Mouse (Mus musculus) cerebellum, adult 2 months (tissue): Measurements from ENCODE around the gene Ncor2. TPM values are rescaled to one million over a fixed set of nuclear protein-coding genes. Genes with fewer than 3 reads are reported as not detected.
A peak's percentile ranks its signal among the peaks of the same experiment; 100 is the strongest.
"Not testable (repeated sequence)": the region's sequence is repeated elsewhere in the genome, so short reads cannot be mapped to it uniquely, and the experiment has no call there.

Source experiments
- DNase-seq, 2 experiments: peaks; one replicate each; pipeline ENCODE4 v3.0.0; 2021
- H3K27ac ChIP-seq: fragments of 200-500 bp; 2 replicates; pipeline ENCODE4 v1.5.1; 2012; ENCODE audit warnings: low read length, control low read depth, inconsistent platforms; ENCODE audit not compliant: insufficient read depth
- H3K27me3 ChIP-seq: fragments of 200-500 bp; 2 replicates; pipeline ENCODE4 v1.6.1; 2012; ENCODE audit warnings: inconsistent platforms, mild to moderate bottlenecking, low read length, moderate library complexity; ENCODE audit not compliant: control insufficient read depth, insufficient read depth
- H3K4me1 ChIP-seq: fragments of 200-500 bp; 2 replicates; pipeline ENCODE4 v1.6.1; 2011; ENCODE audit warnings: low read length; ENCODE audit not compliant: control insufficient read depth, insufficient read depth
- H3K4me3 ChIP-seq: fragments of 200-500 bp; replicated peaks from 2 replicates; pipeline ENCODE3; 2011; ENCODE audit warnings: mild to moderate bottlenecking, low read depth, low read length, control low read depth; ENCODE audit not compliant: insufficient read depth
- CTCF ChIP-seq: fragments of 200-500 bp; IDR thresholded peaks from 2 replicates; pipeline ENCODE4 v1.5.1; 2011; ENCODE audit warnings: low read depth, mild to moderate bottlenecking, control low read depth, low read length, moderate library complexity, borderline replicate concordance; ENCODE audit not compliant: insufficient read depth
- POLR2A ChIP-seq: fragments of 200-500 bp; IDR thresholded peaks from 2 replicates; pipeline ENCODE4 v1.6.1; 2011; ENCODE audit warnings: low read length, control low read depth, borderline replicate concordance; ENCODE audit not compliant: insufficient read depth
- WGBS: fragments of 180-500 bp; shearing (Covaris S2); methylation state at CpG from one replicate; pipeline ENCODE4 v1.1.7; 2018; 5-methylcytosine and 5-hydroxymethylcytosine counted together
- polyA plus RNA-seq: library from polyadenylated mRNA; depleted of rRNA; stranded (reverse); fragments of >200 nt; gene quantifications from 2 replicates; pipeline ENCODE4 v1.2.3, GENCODE M21; 2012

Gene Ncor2
- polyA plus RNA-seq, 1 experiment: 93.2 TPM

DNA sequence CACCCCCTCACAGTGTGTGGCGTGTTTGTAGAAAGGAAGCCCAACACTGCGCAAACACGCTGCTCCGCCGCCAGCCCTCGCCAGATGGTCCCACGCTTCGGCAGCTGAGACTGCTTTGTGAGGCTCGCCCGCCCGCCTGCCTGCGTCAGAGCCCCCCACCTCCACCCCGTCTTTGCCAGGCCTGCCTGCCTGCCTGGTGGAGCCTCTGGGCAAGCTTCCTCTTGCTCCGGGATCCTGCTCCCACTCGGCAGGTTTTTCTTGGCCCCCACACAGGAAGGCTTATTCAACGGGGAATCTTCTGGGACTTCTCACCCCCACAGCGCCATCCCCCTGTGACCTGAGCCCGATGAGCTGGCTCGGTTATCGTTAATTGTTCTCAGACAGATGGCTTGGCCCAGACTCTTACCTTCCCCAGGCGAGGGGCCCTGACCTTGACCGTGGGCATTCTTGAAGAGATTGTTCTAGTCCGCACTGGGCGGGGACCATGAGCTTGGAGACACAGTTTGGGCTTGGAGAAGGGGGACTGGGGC, 37.0 kb upstream of the Ncor2 start:
- 3% methylated on average over 24 of the region's 24 CpGs for WGBS

DNA sequence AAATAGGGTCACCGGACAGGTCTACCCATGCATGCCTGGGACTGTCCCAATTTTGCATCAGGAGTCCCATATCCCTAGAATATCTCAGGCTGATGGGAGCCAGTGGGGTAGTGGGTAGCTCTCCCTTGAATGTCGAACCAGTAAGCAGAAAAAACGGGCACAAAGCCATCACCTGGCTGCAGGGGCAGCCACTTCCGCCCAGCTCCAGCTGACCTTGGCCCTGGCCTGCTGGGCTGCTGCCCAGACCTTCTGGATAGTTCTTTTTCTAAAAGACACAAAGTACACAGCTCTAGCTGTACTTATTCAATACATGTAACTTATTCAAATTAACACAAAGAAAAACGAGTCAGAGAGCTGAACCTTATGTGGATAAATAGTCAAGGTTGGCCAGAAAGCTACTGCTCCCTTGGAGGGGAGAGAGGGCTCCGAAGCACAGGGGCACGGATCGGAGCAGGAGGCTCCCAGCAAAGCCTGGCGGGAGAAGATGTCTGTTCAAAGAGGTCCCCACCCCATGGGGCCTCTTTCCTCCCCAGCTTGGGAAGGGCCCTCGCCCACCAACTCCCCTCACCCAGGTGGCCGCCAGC, 36.4 kb upstream of the Ncor2 start:
- WGBS: 6% methylated on average over 10 of the region's 11 CpGs
- H3K27ac ChIP-seq: peak overlapping the region; percentile 87
- no peaks in the 10 kb centered on the region for H3K27me3 ChIP-seq
- peak; percentile 69 to 76 for DNase-seq
- H3K4me3 ChIP-seq: no peak overlapping the region
- peaks cover 20% of the 10 kb centered on the region for H3K4me1 ChIP-seq
- TF ChIP-seq POLR2A (no peak), CTCF (no peak)

More for the DNA sequence above, 37.0 kb upstream of the Ncor2 start:
- Histone ChIP-seq H3K4me3 (peak overlapping the region; percentile 0), H3K27me3 (no peaks in the 10 kb centered on the region), H3K27ac (peak overlapping the region; percentile 87), H3K4me1 (peaks cover 20% of the 10 kb centered on the region)
- TF ChIP-seq CTCF: no peak
- peak; percentile 90 to 91 for DNase-seq

DNA sequence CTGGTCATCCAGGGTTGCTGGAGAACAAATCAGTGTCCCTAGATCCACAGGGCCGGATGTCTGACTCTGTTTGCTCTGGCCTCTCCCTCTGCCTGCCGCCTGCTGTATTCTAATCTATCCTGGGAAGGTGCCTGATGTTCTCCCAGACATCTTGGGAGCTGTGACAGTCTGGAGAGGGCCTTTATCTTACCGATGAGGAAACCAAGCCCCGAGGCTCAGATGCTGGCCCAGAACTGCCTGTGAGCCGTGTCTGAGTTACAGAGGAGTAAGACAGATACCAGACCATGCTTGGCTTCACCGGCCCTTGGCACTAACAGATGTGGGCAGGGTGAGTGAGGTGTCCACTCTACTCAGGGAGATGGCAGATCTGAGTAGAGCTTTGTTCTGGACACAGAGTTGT, 35.0 kb upstream of the Ncor2 start:
- no peak overlapping the region for H3K4me3 ChIP-seq
- peaks cover 20% of the 10 kb centered on the region for H3K4me1 ChIP-seq
- no peak for DNase-seq
- WGBS: 91% methylated on average over 6 of the region's 6 CpGs
- no peak overlapping the region for H3K27ac ChIP-seq
- H3K27me3 ChIP-seq: no peaks in the 10 kb centered on the region
- no peak for TF ChIP-seq CTCF
- no peak for TF ChIP-seq POLR2A

DNA sequence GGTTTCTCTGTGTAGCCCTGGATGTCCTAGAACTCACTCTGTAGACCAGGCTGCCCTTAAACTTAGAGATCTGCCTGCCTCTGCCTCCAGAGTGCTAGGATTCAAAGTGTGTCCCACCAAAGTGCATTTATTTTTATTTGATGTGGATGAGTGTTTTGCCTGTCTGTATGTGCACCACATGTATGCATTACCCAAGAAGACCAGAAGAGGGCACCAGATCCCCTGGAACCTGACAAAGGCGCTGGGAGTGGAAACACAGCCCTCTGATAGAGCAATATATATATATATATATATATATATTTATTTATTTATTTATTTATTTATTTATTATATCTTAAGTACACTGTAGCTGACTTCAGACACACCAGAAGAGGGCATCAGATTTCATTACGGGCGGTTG, 25.9 kb upstream of the Ncor2 start:
- H3K27me3 ChIP-seq, H3K4me3 ChIP-seq, H3K27ac ChIP-seq, DNase-seq: not testable (repeated sequence)
- over 99% methylated on average over 3 of the region's 3 CpGs for WGBS
- peaks cover 26% of the 10 kb centered on the region for H3K4me1 ChIP-seq
- peak; percentile 18; the same call in 1 of the 2 replicates for TF ChIP-seq CTCF

DNA sequence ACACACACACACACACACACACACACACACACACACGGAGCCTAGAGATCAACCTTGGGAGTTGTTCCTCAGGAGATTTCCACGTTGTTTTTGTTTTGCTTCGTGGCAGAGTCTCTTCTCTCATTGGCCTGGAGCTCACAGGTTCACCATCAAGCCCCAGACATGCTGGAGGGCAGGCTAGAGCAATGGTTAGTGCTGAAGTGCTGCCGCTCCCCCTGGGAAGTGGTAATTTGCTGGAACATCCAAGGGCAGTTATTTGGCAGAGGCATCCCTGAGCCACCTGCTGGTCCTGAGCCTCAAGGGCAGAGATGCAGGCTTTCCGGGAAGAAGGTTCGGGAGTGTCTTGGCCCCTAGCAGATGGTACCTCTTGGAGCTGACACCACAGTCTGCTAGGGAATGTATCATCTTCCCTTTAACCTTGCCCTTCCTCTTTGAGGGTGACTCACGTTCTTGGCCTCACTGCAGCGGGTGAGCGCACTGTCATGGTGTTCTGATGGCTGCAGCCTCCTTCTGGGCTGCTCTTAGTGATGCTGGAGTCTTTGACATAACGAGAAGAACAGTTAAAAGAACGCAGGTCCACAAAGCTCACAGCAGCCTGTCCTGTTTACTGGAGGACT, 25.3 kb upstream of the Ncor2 start:
- peaks cover 26% of the 10 kb centered on the region for H3K4me1 ChIP-seq
- peak in 1 of 2 experiments; percentile 33 for DNase-seq
- 45% methylated on average over 11 of the region's 11 CpGs for WGBS
- no peak overlapping the region for H3K4me3 ChIP-seq
- H3K27ac ChIP-seq: no peak overlapping the region
- TF ChIP-seq CTCF (no peak), POLR2A (no peak)
- H3K27me3 ChIP-seq: no peaks in the 10 kb centered on the region

DNA sequence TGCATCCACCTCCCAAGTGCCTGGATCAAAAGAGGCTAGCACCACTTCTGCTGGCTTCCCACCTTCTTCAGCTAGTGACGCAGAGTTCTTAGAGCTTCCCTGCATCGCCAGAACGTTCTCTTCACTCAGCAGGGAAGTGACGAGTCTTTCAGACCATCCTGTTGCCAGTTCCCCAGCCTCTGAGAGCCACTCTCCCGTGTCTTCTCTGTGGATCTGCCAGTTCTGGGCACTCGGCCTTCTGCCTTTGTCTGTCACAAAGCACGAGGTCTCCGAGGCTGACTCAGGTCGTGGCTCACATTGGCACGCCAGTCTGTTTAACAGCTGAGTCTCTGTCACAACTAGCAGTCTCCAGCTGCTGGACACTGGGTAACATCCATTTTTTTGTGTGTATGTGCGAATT, 24.7 kb upstream of the Ncor2 start:
- H3K27ac ChIP-seq: no peak overlapping the region; the same call in 1 of the 2 replicates
- WGBS: 16% methylated on average over 11 of the region's 11 CpGs
- peak; percentile 59 to 70 for DNase-seq
- TF ChIP-seq CTCF: no peak
- TF ChIP-seq POLR2A: no peak
- peaks cover 26% of the 10 kb centered on the region for H3K4me1 ChIP-seq
- no peak overlapping the region for H3K4me3 ChIP-seq
- no peaks in the 10 kb centered on the region for H3K27me3 ChIP-seq

DNA sequence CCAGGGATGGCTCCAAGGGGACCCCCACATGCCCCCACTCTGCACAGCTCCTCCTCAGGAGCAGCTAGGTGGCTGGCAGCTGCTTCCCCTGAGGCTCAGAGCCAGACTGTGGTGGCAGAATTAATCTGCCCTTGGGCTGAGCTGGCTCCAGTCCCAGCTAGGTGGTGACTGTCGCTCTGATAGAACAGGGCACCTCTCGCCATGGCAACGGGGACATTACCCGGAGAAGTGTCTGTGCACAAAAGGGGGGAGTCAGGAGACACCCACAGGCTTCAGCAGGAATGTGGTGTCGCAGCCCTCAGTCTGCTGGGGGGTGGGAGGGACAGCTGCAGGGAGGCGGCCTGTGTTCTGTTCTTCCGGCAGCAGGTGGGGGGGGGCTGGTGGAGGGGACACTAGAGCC, 24.1 kb upstream of the Ncor2 start:
- WGBS: 17% methylated on average over 7 of the region's 7 CpGs
- Histone ChIP-seq H3K27ac (no peak overlapping the region), H3K4me1 (peaks cover 26% of the 10 kb centered on the region), H3K27me3 (no peaks in the 10 kb centered on the region), H3K4me3 (no peak overlapping the region)
- TF ChIP-seq POLR2A: no peak
- no peak for TF ChIP-seq CTCF
- peak; percentile 73 to 79 for DNase-seq

DNA sequence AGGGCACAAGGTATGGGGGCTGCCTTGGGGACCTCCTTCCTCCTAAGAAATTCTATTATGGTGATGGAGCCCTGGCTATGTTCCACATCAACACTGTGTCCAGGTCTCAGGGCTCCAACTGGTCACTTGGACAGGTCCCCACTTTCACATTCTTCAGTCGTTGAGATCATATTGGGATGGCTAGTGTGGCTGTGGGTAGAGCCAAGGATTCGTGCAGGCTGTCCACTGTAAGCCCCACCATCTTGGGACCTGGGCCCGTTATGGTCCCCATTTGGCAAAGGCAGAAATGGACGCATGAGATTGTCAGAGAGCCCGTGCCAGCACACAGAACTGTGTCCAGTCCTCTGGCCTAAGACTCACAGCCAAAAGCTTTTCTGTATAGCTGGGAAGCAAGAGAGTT, 23.1 kb upstream of the Ncor2 start:
- TF ChIP-seq CTCF: no peak
- no peak for TF ChIP-seq POLR2A
- H3K4me1 ChIP-seq: peaks cover 26% of the 10 kb centered on the region
- DNase-seq: peak; percentile 54 to 65
- no peak overlapping the region for H3K27ac ChIP-seq
- H3K4me3 ChIP-seq: no peak overlapping the region
- 23% methylated on average over 5 of the region's 5 CpGs for WGBS
- no peaks in the 10 kb centered on the region for H3K27me3 ChIP-seq
